Mouse (Mus musculus) hindbrain, postnatal 0 days (tissue): ENCODE results near the gene Lrrn4cl. TPM values are rescaled to one million over a fixed set of nuclear protein-coding genes. Genes with fewer than 3 reads are reported as not detected.

ENCODE experiments used
- ATAC-seq: fragments of 200-750 bp; cut with Nextera tagmentation; 2 replicates; pipeline ENCODE4 v1.8.0; 2017; ENCODE audit warnings: mild to moderate bottlenecking, moderate TSS enrichment, moderate library complexity
- DNase-seq: peaks from one replicate; pipeline ENCODE4 v3.0.0-alpha.2; 2015; ENCODE audit warnings: low spot score
- H3K27ac ChIP-seq: fragments of 300-500 bp; sonication (generic); 2 replicates; pipeline ENCODE4 v1.5.1; 2014; ENCODE audit warnings: mild to moderate bottlenecking
- H3K27me3 ChIP-seq: fragments of 300-500 bp; sonication (generic); 2 replicates; pipeline ENCODE4 v1.6.1; 2014; ENCODE audit warnings: low read length, mixed read lengths; ENCODE audit not compliant: insufficient read depth
- H3K36me3 ChIP-seq: fragments of 300-500 bp; sonication (generic); 2 replicates; pipeline ENCODE4 v1.6.1; 2014; ENCODE audit warnings: low read length, mixed read lengths; ENCODE audit not compliant: insufficient read depth
- H3K4me1 ChIP-seq: fragments of 300-500 bp; sonication (generic); 2 replicates; pipeline ENCODE4 v1.6.1; 2014; ENCODE audit warnings: antibody characterized with exemption, low read length, mixed read lengths; ENCODE audit not compliant: insufficient read depth
- H3K4me2 ChIP-seq: fragments of 300-500 bp; sonication (generic); 2 replicates; pipeline ENCODE4 v1.6.1; 2014; ENCODE audit warnings: low read depth, mild to moderate bottlenecking, low read length, moderate library complexity, mixed read lengths
- H3K4me3 ChIP-seq: fragments of 300-500 bp; sonication (generic); 2 replicates; pipeline ENCODE4 v1.5.1; 2014; ENCODE audit warnings: low read length
- H3K9ac ChIP-seq: fragments of 300-500 bp; sonication (generic); replicated peaks from 2 replicates; pipeline ENCODE4 v1.6.1; 2014; ENCODE audit warnings: mild to moderate bottlenecking, low read length, moderate library complexity, mixed read lengths
- H3K9me3 ChIP-seq: fragments of 300-500 bp; sonication (generic); 2 replicates; pipeline ENCODE4 v1.6.1; 2016; ENCODE audit warnings: low read length, mixed read lengths
- CTCF ChIP-seq: IDR thresholded peaks from 2 replicates; pipeline ENCODE4 v1.5.1; 2016; ENCODE audit warnings: antibody characterized with exemption, control low read depth, low read depth
- WGBS: fragments of 180-500 bp; shearing (Covaris S2); extraction: QIAGEN DNeasy Blood & Tissue Kit; methylation state at CpG from one replicate; pipeline ENCODE4 v1.1.7; 2014; 5-methylcytosine and 5-hydroxymethylcytosine counted together
- polyA plus RNA-seq: library from polyadenylated mRNA; unstranded; fragments of >200 nt; fragmentation: Nextera tagmentation; extraction: Ambion mirVana; gene quantifications from 2 replicates; pipeline ENCODE4 v1.2.1, GENCODE M21; 2015
- total RNA-seq: library from RNA; depleted of rRNA; stranded (reverse); fragments of >200 nt; gene quantifications from 2 replicates; pipeline ENCODE4 v1.2.3, GENCODE M21; 2014

Lrrn4cl gene
- total and polyA plus RNA-seq, 2 experiments from 2014 or later = 1.6 to 1.8 TPM

DNA sequence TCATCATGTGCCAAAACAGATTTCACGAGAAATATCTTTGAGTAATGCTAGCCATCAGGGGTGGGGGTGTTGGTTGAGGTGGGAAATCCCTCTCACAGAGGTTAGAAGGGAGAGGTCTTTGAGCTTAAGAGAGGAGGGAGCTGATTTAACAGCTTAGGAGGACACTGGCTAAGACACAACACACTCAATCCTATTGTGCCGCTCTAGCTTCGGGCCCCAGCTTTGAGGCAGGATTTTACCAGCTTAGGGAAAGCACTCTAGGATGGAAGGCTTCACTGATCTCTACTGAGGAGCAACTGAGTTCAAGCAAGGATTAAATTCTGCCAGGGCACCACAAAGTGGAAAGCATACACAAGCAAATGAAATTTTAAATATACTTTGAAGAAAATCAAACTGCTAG lies 33.6 kb upstream of the Lrrn4cl start:
- ATAC-seq = no peak
- H3K27me3 ChIP-seq = no peaks in the 10 kb centered on the region
- no peak overlapping the region for H3K4me3 ChIP-seq
- no peak overlapping the region for H3K27ac ChIP-seq
- no peak for DNase-seq
- peak overlapping the region; percentile 10; the same call in 1 of the 2 replicates for H3K9ac ChIP-seq
- 65% methylated on average over 3 of the region's 3 CpGs for WGBS
- H3K9me3 ChIP-seq = no peaks in the 10 kb centered on the region
- H3K4me1 ChIP-seq = peaks cover 21% of the 10 kb centered on the region
- H3K36me3 ChIP-seq = peaks cover 7% of the 10 kb centered on the region; the same call in 1 of the 2 replicates
- TF ChIP-seq CTCF = 0 out of 2 replicates have a peak, but pooled peaks have one; percentile 2
- H3K4me2 ChIP-seq = peak overlapping the region; percentile 5; the same call in 1 of the 2 replicates

DNA sequence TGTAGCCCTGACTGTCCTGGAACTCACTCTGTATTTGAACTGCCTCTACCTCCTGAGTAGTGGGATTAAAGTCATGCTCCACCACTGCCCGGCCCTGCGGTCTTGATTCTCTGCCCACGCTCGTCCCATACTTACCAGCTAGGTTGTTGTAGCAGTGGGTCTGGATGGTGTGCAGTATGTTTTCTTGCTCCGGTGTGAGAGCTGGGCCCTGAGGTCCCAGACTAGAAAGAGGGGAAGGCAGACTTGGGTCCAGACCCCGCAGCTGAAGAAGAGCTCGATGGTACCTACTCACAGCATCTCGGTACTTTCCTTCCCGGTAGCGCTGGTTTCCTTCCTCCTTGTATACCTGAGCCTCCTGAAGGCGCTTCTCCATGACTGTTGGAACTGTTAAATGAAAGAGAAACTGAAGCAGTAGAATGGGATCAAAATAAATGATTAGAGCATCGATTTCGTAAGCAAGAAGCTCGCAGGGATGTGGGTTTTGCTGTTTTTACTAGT lies 32.2 kb upstream of the Lrrn4cl start:
- DNase-seq (no peak), ATAC-seq (no peak)
- Histone ChIP-seq H3K4me1 (peaks cover 30% of the 10 kb centered on the region), H3K27me3 (no peaks in the 10 kb centered on the region), H3K36me3 (peaks cover 6% of the 10 kb centered on the region; the same call in 1 of the 2 replicates), H3K9me3 (no peaks in the 10 kb centered on the region), H3K4me3 (peak overlapping the region; percentile 96), H3K4me2 (peak overlapping the region; percentile 95), H3K27ac (peak overlapping the region; percentile 99), H3K9ac (peak overlapping the region; percentile 98)
- 38% methylated on average over 14 of the region's 14 CpGs for WGBS
- no peak for TF ChIP-seq CTCF

DNA sequence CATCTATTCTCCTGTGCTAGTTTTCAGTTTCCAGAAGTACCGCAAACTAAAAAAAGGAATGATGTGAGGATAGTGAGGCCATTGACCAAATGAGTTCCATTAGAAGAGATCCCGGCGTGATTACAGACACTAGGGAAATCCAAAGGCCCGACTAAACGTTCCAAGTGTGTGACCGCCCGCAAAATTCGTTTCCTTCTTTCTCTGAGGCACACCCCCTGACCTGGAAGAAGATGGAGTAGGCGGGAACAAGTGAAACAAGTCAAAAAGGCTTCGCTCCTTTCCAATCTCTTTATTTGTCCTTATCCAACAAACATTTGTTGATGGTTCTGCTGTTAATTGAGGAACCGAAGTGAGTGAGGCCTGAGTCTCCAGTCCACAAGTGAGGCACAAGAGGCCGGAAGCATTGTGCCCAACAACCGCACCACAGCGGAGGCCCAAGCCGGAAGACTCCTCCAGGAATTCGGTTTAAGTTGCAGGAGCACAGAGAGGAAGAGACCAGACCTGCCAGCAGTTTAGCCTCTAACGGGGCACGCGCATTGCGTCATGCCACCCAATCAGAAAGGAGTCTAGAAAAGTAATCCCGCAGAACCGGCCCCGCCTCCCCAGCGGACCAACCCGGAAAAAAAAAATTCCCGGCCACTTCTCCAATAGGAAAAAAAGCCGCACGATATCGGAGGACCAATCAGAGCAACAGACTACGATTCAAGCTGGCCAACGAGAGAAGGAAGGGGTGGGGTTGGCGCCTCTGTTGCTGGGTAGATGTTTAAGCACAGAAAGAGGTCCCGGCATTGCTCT lies 31.6 kb upstream of the Lrrn4cl start, which contains the start of gene Ttc9c:
Gene Ttc9c (minus strand): TSS at position 533 of the 795 bp plus-strand sequence.
- no peak for TF ChIP-seq CTCF
- H3K9ac ChIP-seq = peak within 1 kb of the TSS; percentile 98
- peaks cover 10% of the 10 kb centered on the region; the same call in 1 of the 2 replicates for H3K36me3 ChIP-seq
- DNase-seq = peak; percentile 99
- peak within 1 kb of the TSS; percentile 95 for H3K4me2 ChIP-seq
- H3K4me3 ChIP-seq = peak within 1 kb of the TSS; percentile 96
- no peaks in the 10 kb centered on the region for H3K9me3 ChIP-seq
- H3K27me3 ChIP-seq = no peaks in the 10 kb centered on the region
- under 1% methylated on average over 33 of the region's 33 CpGs for WGBS
- H3K4me1 ChIP-seq = peaks cover 30% of the 10 kb centered on the region
- H3K27ac ChIP-seq = peak within 1 kb of the TSS; percentile 99
- ATAC-seq = peak; percentile 93

- Histone ChIP-seq H3K9me3 (no peaks in the 10 kb centered on the region), H3K36me3 (peaks cover 12% of the 10 kb centered on the region), H3K27me3 (no peaks in the 10 kb centered on the region), H3K9ac (peak within 1 kb of the TSS; percentile 98), H3K4me3 (peak within 1 kb of the TSS; percentile 96), H3K4me2 (peak within 1 kb of the TSS; percentile 95), H3K4me1 (peaks cover 30% of the 10 kb centered on the region), H3K27ac (peak within 1 kb of the TSS; percentile 99)
- DNase-seq (peak; percentile 100), ATAC-seq (peak; percentile 96)
- under 1% methylated on average over 82 of the region's 83 CpGs for WGBS
- no peak for TF ChIP-seq CTCF
Observed at GRCm38 (mm10) chr19:8819596-8820423, 30.8 kb upstream of the Lrrn4cl start, which contains the start of gene Hnrnpul2. Gene Hnrnpul2, plus strand, starts transcription at chr19:8820010.

DNA sequence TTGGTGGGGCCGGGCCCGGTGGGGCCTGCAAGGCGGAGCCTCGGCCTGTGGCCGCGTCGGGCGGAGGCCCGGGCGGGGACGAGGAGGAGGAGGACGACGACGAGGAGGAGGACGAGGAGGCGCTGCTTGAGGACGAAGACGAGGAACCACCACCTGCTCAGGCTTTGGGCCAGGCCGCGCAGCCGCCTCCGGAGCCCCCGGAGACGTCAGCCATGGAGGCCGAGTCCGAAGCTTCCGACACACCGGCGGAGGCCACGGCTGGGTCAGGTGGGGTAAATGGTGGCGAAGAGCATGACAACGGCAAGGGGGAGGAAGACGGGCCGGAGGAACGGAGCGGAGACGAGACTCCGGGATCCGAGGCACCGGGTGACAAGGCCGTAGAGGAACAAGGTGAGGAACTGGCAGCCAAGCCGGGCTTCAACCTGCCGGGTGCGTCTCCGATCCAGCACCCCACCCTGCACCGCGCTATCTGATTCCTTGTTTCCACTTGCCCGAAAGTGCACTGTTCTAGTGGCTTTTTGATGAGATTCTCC lies 30.1 kb upstream of the Lrrn4cl start:
- peak overlapping the region; percentile 95 for H3K4me2 ChIP-seq
- H3K4me1 ChIP-seq = peaks cover 29% of the 10 kb centered on the region
- no peak for TF ChIP-seq CTCF
- peaks cover 19% of the 10 kb centered on the region for H3K36me3 ChIP-seq
- no peak for DNase-seq
- H3K4me3 ChIP-seq = peak overlapping the region; percentile 96
- no peaks in the 10 kb centered on the region for H3K9me3 ChIP-seq
- peak overlapping the region; percentile 99 for H3K27ac ChIP-seq
- ATAC-seq = no peak
- no peaks in the 10 kb centered on the region for H3K27me3 ChIP-seq
- WGBS = under 1% methylated on average over 46 of the region's 48 CpGs
- peak overlapping the region; percentile 98 for H3K9ac ChIP-seq

- ATAC-seq (no peak), DNase-seq (no peak)
- no peaks in the 10 kb centered on the region for H3K9me3 ChIP-seq
- H3K4me3 ChIP-seq = peak overlapping the region; percentile 96
- peak overlapping the region; percentile 98 for H3K9ac ChIP-seq
- peak overlapping the region; percentile 99; the same call in 1 of the 2 replicates for H3K27ac ChIP-seq
- no peaks in the 10 kb centered on the region for H3K27me3 ChIP-seq
- WGBS = under 1% methylated on average over 7 of the region's 7 CpGs
- H3K4me1 ChIP-seq = peaks cover 25% of the 10 kb centered on the region
- peaks cover 24% of the 10 kb centered on the region for H3K36me3 ChIP-seq
- peak overlapping the region; percentile 95 for H3K4me2 ChIP-seq
- no peak for TF ChIP-seq CTCF
Observed at GRCm38 (mm10) chr19:8821146-8821545, 29.4 kb upstream of the Lrrn4cl start.
